Mouse (Mus musculus) lung, postnatal 25 days (tissue): ENCODE results near the gene Elfn2.

Experiments
- DNase-seq: peaks from one replicate; pipeline ENCODE4 v3.0.0; 2022; ENCODE audit warnings: low spot score

Elfn2 gene

GRCm38 (mm10) chr15:78720532-78720931 lies 2.0 kb upstream of the Elfn2 start:
- DNase-seq: peak; percentile 35

- peak; percentile 61 for DNase-seq
These were observed 1.5 kb upstream of the Elfn2 start for GRCm38 (mm10) chr15:78720094-78720493.

- DNase-seq: no peak
These were observed 845 bp upstream of the Elfn2 start for GRCm38 (mm10) chr15:78719416-78719815.

- no peak for DNase-seq
These were observed 1.6 kb downstream of the Elfn2 start for GRCm38 (mm10) chr15:78716936-78717335.

- no peak for DNase-seq
These were observed 2.7 kb downstream of the Elfn2 start for GRCm38 (mm10) chr15:78715856-78716255.

- DNase-seq: no peak
These were observed 4.8 kb downstream of the Elfn2 start for GRCm38 (mm10) chr15:78713751-78714150.

GRCm38 (mm10) chr15:78712335-78713258 lies 6.0 kb downstream of the Elfn2 start:
- no peak for DNase-seq

- no peak for DNase-seq
These were observed 6.6 kb downstream of the Elfn2 start for GRCm38 (mm10) chr15:78711935-78712334.

GRCm38 (mm10) chr15:78710634-78711033 lies 7.9 kb downstream of the Elfn2 start:
- DNase-seq: no peak

GRCm38 (mm10) chr15:78709767-78710166 lies 8.8 kb downstream of the Elfn2 start:
- no peak for DNase-seq

- DNase-seq: no peak
These were observed 11.9 kb downstream of the Elfn2 start for GRCm38 (mm10) chr15:78706630-78707029.

GRCm38 (mm10) chr15:78704824-78705223 lies 13.7 kb downstream of the Elfn2 start:
- peak; percentile 19 for DNase-seq

GRCm38 (mm10) chr15:78704007-78704406 lies 14.6 kb downstream of the Elfn2 start:
- DNase-seq: no peak

GRCm38 (mm10) chr15:78700420-78700819 lies 18.2 kb downstream of the Elfn2 start:
- DNase-seq: no peak

GRCm38 (mm10) chr15:78699513-78699912 lies 19.1 kb downstream of the Elfn2 start:
- DNase-seq: no peak

- DNase-seq: no peak
These were observed 20.0 kb downstream of the Elfn2 start for GRCm38 (mm10) chr15:78698491-78699135.

- no peak for DNase-seq
These were observed 20.5 kb downstream of the Elfn2 start for GRCm38 (mm10) chr15:78698084-78698483.

- DNase-seq: no peak
These were observed 22.8 kb downstream of the Elfn2 start for GRCm38 (mm10) chr15:78695745-78696144.

- no peak for DNase-seq
These were observed 26.1 kb downstream of the Elfn2 start for GRCm38 (mm10) chr15:78692505-78692904.

GRCm38 (mm10) chr15:78690716-78691115 lies 27.9 kb downstream of the Elfn2 start:
- no peak for DNase-seq

- no peak for DNase-seq
These were observed 31.7 kb downstream of the Elfn2 start for GRCm38 (mm10) chr15:78686910-78687309.

GRCm38 (mm10) chr15:78684111-78684510 lies 34.5 kb downstream of the Elfn2 start:
- DNase-seq: no peak

- DNase-seq: peak; percentile 5
These were observed 35.1 kb downstream of the Elfn2 start for GRCm38 (mm10) chr15:78683474-78683873.
